Mouse (Mus musculus) gastrocnemius, postnatal 36 days (tissue): ENCODE measurements around the gene Mical3. TPM values are rescaled to one million over a fixed set of nuclear protein-coding genes. Genes with fewer than 3 reads are reported as not detected.
A peak's percentile ranks its signal among the peaks of the same experiment; 100 is the strongest.

Source experiments
- DNase-seq, 2 experiments: peaks; one replicate each; pipeline ENCODE4 v3.0.0; 2022
- intact Hi-C: fragments of 180-260 bp; cut with DNase I; formaldehyde crosslinking; loops from one replicate; pipeline ENCODE4 v1.15.1; 2025
- long read RNA-seq, 2 experiments: library from polyadenylated mRNA; stranded (forward); transcript quantifications; one replicate each; pipeline ENCODE4 v2.0.0; 2021
- total RNA-seq, 2 experiments: library from RNA; stranded (reverse); gene quantifications; 2 replicates each; pipeline ENCODE4 v1.2.3; 2021

Gene Mical3
- 10 to 100 TPM; 49.6 to 54.7 TPM for total RNA-seq
- long read RNA-seq, experiment 1, partial matches to known transcripts, result 6 of 14 reads
- long read RNA-seq, experiment 1, other reads (novel, unspliced or antisense), result 8 of 14 reads
- long read RNA-seq, experiment 2, partial matches to known transcripts, result 6 of 15 reads
- long read RNA-seq, experiment 2, other reads (novel, unspliced or antisense), result 9 of 15 reads

- no peak for DNase-seq
- intact Hi-C loops, result loop anchor here (1.0 to 2.0 kb wide), 2 partner anchors 48 to 158 kb away; no protein-coding TSS in a partner anchor
Observed at GRCm38 (mm10) chr6:121130773-121131172, at the start of gene Mical3. Gene Mical3, minus strand, starts transcription at chr6:121130999.

DNA sequence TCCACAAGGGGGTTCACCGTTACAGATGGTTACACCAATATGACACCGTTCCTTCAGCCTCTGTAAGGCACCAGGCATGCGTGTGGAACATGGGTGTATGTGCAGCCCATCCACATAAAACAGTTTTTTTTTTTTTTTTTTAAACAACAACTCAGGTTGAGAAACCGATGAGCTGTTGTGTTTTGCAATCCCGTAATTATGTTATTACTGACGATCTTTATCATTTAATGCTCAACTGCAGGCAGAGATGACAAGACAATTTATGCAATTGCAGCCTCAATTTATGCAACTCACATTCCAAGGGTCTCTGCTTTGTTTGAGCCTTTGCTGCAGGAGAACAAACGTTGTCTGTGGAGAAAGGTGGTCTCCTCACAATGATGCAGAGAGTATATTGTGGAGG, 49.0 kb upstream of the Mical3 start:
- intact Hi-C loops, result loop anchor here (2.0 kb wide), 3 partner anchors 43 to 283 kb away; no protein-coding TSS in a partner anchor
- no peak for DNase-seq

DNA sequence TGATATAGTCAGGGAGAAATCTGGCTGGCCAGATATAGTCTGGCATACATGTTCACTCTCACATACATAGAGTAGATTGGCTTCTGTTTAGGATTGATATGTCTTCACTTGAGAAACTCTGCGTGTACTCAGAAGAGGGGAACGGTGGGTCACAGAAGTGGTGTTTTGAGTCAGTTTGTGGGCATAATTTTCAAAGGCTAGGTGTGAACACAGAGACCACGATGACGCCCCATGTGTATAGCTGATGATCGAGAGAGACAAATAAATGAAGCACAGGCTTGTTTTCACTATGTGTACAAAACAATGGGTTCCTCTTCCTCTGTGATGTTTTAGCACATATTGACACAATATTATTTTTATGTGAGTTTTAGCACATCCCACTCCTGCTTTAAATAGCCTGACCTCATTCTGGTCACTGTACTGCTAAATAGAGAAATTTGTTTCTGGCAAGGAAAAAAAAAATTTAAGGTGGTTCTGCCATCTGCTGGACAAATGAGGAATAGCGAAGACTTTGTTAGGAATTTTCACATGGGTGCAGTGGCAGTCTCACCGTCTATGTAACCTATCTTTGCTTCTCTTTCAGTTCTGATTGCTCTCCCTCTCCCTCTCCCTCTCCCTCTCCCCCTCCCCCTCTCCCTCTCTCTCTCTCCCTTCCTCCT, 48.0 kb upstream of the Mical3 start:
- intact Hi-C loops, result loop anchor here (1.0 to 2.0 kb wide), 4 partner anchors 42 to 282 kb away; partner anchors contain the start of gene Mical3
- no peak for DNase-seq

- intact Hi-C loops, result no loop called here
- no peak for DNase-seq
Observed at GRCm38 (mm10) chr6:121177118-121177708, 46.4 kb upstream of the Mical3 start.

DNA sequence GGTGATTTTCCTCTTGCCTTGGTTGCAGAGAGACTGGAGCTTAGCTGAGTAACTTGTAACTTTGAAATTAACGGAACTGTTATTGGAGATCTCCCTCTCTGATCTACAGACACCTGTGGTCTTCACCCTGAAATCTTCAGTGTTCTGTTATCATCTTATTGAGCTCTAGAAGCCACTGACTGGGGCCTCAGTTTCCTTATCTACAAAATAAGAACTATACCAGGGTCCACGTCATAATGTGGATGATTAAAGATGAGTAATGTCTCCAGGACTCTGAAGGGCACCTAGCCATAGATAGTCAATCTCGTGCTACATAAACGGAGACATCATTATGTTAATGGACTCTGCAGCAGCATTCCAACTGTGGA, 45.9 kb upstream of the Mical3 start:
- intact Hi-C loops, result no loop called here
- no peak for DNase-seq

DNA sequence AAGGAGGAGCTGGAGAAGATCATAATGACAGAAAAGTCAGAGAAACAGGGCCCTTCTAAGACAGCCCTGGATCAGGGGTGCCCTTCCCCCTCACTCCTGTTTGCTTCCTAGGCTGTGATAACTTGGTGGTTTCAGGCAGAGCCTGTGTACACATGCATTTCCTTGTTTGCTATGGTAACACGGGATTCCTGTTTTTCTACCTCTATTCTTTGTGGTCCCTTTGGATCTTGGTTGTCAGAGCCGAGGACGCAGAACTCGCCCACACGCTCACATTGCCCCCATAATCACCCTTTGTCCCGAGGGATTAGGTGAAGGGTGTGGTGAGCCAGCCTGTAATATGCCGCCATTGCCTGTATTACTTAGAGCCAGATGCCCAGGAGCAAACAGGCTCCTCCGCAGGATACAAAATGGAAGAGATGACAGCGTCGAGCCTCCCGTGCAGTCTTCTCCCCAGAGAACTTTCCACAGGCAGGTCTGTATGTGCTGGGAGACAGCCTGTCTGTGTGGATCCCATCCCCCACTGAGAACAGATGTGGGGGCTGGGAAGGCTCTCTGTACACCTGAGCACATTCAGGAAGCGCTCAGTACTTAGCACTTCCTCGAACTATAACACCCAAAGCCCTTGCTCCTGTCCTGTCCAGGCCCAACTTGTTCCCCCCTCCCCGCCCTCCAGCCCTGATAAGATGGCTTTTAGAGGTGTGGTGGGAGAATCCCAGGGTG, 45.4 kb upstream of the Mical3 start:
- no peak for DNase-seq
- intact Hi-C loops, result no loop called here

DNA sequence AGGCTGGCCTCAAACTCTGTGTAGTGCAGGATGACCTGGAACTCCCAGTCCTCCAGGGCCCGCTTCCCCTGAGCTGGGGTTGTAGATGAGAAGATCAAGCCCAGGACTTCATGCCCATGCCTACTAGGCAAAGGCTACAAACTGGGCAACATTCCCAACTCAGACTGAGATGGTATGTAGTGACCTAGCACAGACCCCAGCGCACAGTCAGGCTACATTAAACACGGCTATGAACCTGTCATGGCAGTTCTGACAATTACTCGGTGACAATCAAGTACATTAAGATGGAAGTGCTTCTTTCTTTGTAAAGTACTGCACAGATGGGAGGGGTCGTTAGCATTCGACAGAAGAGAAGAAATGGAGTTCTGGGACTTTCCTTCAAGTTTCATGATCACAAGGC, 44.0 kb upstream of the Mical3 start:
- intact Hi-C loops, result no loop called here
- DNase-seq, result no peak

DNA sequence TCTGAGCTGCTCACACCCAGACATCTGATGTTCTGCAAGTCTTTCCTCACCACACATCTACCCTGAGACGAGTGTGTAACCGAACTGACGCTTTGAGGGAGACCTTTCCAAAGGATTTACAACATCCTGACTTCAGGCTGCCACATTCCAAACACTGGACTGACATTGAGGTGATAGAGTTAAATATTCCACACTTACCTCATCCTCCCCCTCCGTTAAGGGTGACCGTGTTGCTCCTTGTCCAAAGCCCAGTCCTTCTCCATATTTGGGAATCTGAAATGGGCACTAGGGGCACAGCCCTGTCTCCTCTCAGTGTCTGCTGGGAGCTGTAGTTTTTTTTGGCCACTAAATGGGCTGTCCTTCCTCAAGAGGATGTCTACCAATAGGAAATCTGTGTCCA, 42.7 kb upstream of the Mical3 start:
- intact Hi-C loops, result no loop called here
- no peak for DNase-seq

GRCm38 (mm10) chr6:121171102-121171501, 40.3 kb upstream of the Mical3 start:
- peak in 1 of 2 experiments; percentile 43 for DNase-seq
- intact Hi-C loops, result no loop called here

GRCm38 (mm10) chr6:121167381-121167975, 36.7 kb upstream of the Mical3 start:
- no peak for DNase-seq
- intact Hi-C loops, result no loop called here

GRCm38 (mm10) chr6:121166098-121166552, 35.3 kb upstream of the Mical3 start:
- intact Hi-C loops, result no loop called here

GRCm38 (mm10) chr6:121162616-121163015, 31.8 kb upstream of the Mical3 start:
- intact Hi-C loops, result no loop called here
- no peak for DNase-seq

More at GRCm38 (mm10) chr6:121166098-121166552, 35.3 kb upstream of the Mical3 start:
- DNase-seq, result no peak

- DNase-seq, result no peak
- intact Hi-C loops, result no loop called here
Observed at GRCm38 (mm10) chr6:121160126-121160525, 29.3 kb upstream of the Mical3 start.

GRCm38 (mm10) chr6:121159616-121160015, 28.8 kb upstream of the Mical3 start:
- intact Hi-C loops, result no loop called here
- no peak for DNase-seq

GRCm38 (mm10) chr6:121156030-121156429, 25.2 kb upstream of the Mical3 start:
- DNase-seq, result no peak

GRCm38 (mm10) chr6:121154451-121155300, 23.9 kb upstream of the Mical3 start:
- intact Hi-C loops, result no loop called here
- DNase-seq, result no peak

More at GRCm38 (mm10) chr6:121156030-121156429, 25.2 kb upstream of the Mical3 start:
- intact Hi-C loops, result no loop called here

GRCm38 (mm10) chr6:121153177-121153576, 22.4 kb upstream of the Mical3 start:
- no peak for DNase-seq
- intact Hi-C loops, result no loop called here

DNA sequence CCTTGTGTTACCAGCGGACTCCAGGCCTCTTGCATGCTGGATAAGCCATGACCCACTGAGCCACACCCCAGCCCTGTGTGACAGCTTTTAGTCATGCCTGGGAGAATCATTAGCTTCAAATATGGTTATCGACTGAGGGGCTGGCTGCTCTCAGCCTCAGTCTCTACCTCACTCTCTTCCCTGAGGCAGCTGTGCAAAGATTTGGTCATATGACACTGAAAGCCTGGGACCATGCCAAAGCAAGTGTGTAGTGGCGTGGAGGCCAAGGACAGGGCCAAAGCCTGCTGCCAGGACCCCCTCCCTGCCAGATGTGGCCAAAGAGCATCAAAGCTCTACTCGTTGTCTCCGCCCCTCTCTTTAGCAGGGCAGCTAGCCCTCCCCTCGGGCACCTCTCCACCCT, 20.9 kb upstream of the Mical3 start:
- intact Hi-C loops, result no loop called here
- DNase-seq, result peak in 1 of 2 experiments; percentile 61

GRCm38 (mm10) chr6:121150126-121150525, 19.3 kb upstream of the Mical3 start:
- intact Hi-C loops, result no loop called here

DNA sequence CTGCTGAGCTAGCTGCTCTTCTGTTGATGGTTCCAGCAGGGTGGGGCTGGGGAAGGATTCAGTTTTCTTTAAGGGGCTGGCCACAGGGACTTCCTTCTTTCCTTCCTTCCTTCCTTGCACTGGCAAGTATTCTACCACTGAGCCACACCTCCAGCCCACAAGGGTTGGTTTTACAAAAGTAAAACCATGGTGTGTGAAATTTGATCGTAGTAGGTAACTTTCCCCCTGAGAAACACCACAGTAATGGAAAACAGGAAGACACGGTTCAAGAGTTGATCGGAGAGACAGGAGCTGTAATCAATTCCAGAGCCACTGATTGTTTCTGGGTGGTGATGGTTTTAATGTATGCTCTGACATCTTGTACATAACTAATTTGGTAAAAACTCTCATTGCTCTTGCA, 18.6 kb upstream of the Mical3 start:
- DNase-seq, result no peak
- intact Hi-C loops, result no loop called here

More at GRCm38 (mm10) chr6:121150126-121150525, 19.3 kb upstream of the Mical3 start:
- DNase-seq, result no peak
